Mouse (Mus musculus) midbrain, embryonic 15.5 days (tissue): ENCODE measurements around the gene Hoxb6. TPM values are rescaled to one million over a fixed set of nuclear protein-coding genes. Genes with fewer than 3 reads are reported as not detected.

Experiments
- ATAC-seq: fragments of 200-750 bp; cut with Nextera tagmentation; replicated peaks from 2 replicates; pipeline ENCODE4 v1.8.0; 2017; ENCODE audit warnings: moderate TSS enrichment
- H3K27ac ChIP-seq: fragments of 300-500 bp; sonication (generic); 2 replicates; pipeline ENCODE4 v1.5.1; 2015; ENCODE audit warnings: mild to moderate bottlenecking, inconsistent platforms
- H3K27me3 ChIP-seq: fragments of 300-500 bp; sonication (generic); replicated peaks from 2 replicates; pipeline ENCODE4 v1.6.1; 2015; ENCODE audit warnings: inconsistent platforms
- H3K36me3 ChIP-seq: fragments of 300-500 bp; sonication (generic); replicated peaks from 2 replicates; pipeline ENCODE4 v1.6.1; 2015; ENCODE audit warnings: inconsistent platforms
- H3K4me1 ChIP-seq: fragments of 300-500 bp; sonication (generic); 2 replicates; pipeline ENCODE4 v1.6.1; 2015; ENCODE audit warnings: inconsistent platforms
- H3K4me2 ChIP-seq: fragments of 300-500 bp; sonication (generic); 2 replicates; pipeline ENCODE4 v1.6.1; 2015; ENCODE audit warnings: inconsistent platforms, mild to moderate bottlenecking, moderate library complexity
- H3K4me3 ChIP-seq: fragments of 300-500 bp; sonication (generic); 2 replicates; pipeline ENCODE4 v1.5.1; 2015; ENCODE audit warnings: mild to moderate bottlenecking, inconsistent platforms
- H3K9ac ChIP-seq: fragments of 300-500 bp; sonication (generic); 2 replicates; pipeline ENCODE4 v1.6.1; 2015; ENCODE audit warnings: mild to moderate bottlenecking, inconsistent platforms
- H3K9me3 ChIP-seq: fragments of 300-500 bp; sonication (generic); 2 replicates; pipeline ENCODE4 v1.6.1; 2016; ENCODE audit warnings: inconsistent platforms
- WGBS: fragments of 180-500 bp; shearing (Covaris S2); methylation state at CpG from one replicate; pipeline ENCODE4 v1.1.7; 2015; ENCODE audit warnings: mixed read lengths; 5-methylcytosine and 5-hydroxymethylcytosine counted together
- polyA plus RNA-seq: library from polyadenylated mRNA; unstranded; fragments of >200 nt; fragmentation: Nextera tagmentation; extraction: Ambion mirVana; gene quantifications from 2 replicates; pipeline ENCODE4 v1.2.1, GENCODE M21; 2015

Hoxb6 gene
- polyA plus RNA-seq, 1 experiment from 2014 or later: 0.13 TPM

GRCm38 (mm10) chr11:96319071-96319902 lies 27.0 kb downstream of the Hoxb6 start:
- Histone ChIP-seq H3K27me3 (peaks cover 97% of the 10 kb centered on the region), H3K9me3 (no peaks in the 10 kb centered on the region), H3K36me3 (no peaks in the 10 kb centered on the region), H3K4me3 (0 out of 2 replicates have a peak overlapping the region, but pooled peaks have one; percentile 2), H3K27ac (no peak overlapping the region), H3K9ac (no peak overlapping the region), H3K4me2 (peak overlapping the region; percentile 30; the same call in 1 of the 2 replicates), H3K4me1 (0 out of 2 replicates have a peak, but pooled peaks cover 3% of the 10 kb centered on the region)
- WGBS: 0% methylated on average over 34 of the region's 34 CpGs
- no peak for ATAC-seq

- Histone ChIP-seq H3K4me2 (no peak overlapping the region), H3K27ac (no peak overlapping the region), H3K9ac (no peak overlapping the region), H3K36me3 (no peaks in the 10 kb centered on the region), H3K9me3 (no peaks in the 10 kb centered on the region), H3K27me3 (peaks cover 97% of the 10 kb centered on the region), H3K4me1 (0 out of 2 replicates have a peak, but pooled peaks cover 3% of the 10 kb centered on the region), H3K4me3 (no peak overlapping the region)
- WGBS: 2% methylated on average over 29 of the region's 29 CpGs
- no peak for ATAC-seq
These were observed 27.6 kb downstream of the Hoxb6 start for GRCm38 (mm10) chr11:96319910-96320309.

- Histone ChIP-seq H3K9me3 (no peaks in the 10 kb centered on the region), H3K36me3 (no peaks in the 10 kb centered on the region), H3K4me1 (0 out of 2 replicates have a peak, but pooled peaks cover 3% of the 10 kb centered on the region), H3K27ac (no peak overlapping the region), H3K4me2 (no peak overlapping the region), H3K4me3 (no peak overlapping the region), H3K9ac (no peak overlapping the region), H3K27me3 (peaks cover 97% of the 10 kb centered on the region)
- ATAC-seq: no peak
- 1% methylated on average over 17 of the region's 17 CpGs for WGBS
These were observed 28.4 kb downstream of the Hoxb6 start for GRCm38 (mm10) chr11:96320688-96321087.

- peaks cover 94% of the 10 kb centered on the region for H3K27me3 ChIP-seq
- H3K9me3 ChIP-seq: no peaks in the 10 kb centered on the region
- ATAC-seq: no peak
- H3K4me1 ChIP-seq: 0 out of 2 replicates have a peak, but pooled peaks cover 3% of the 10 kb centered on the region
- no peak overlapping the region for H3K27ac ChIP-seq
- no peak overlapping the region for H3K4me2 ChIP-seq
- no peaks in the 10 kb centered on the region for H3K36me3 ChIP-seq
- H3K4me3 ChIP-seq: no peak overlapping the region
- no peak overlapping the region for H3K9ac ChIP-seq
- WGBS: 6% methylated on average over 5 of the region's 5 CpGs
These were observed 29.6 kb downstream of the Hoxb6 start for GRCm38 (mm10) chr11:96321846-96322245.

- 3% methylated on average over 6 of the region's 6 CpGs for WGBS
- H3K27me3 ChIP-seq: peaks cover 95% of the 10 kb centered on the region
- 0 out of 2 replicates have a peak, but pooled peaks cover 3% of the 10 kb centered on the region for H3K4me1 ChIP-seq
- no peak overlapping the region for H3K4me2 ChIP-seq
- no peaks in the 10 kb centered on the region for H3K36me3 ChIP-seq
- no peak for ATAC-seq
- H3K27ac ChIP-seq: no peak overlapping the region
- no peak overlapping the region for H3K4me3 ChIP-seq
- no peaks in the 10 kb centered on the region for H3K9me3 ChIP-seq
- no peak overlapping the region for H3K9ac ChIP-seq
These were observed 30.5 kb downstream of the Hoxb6 start for GRCm38 (mm10) chr11:96322738-96323137.

- Histone ChIP-seq H3K4me2 (no peak within 1 kb of the TSS), H3K9ac (no peak within 1 kb of the TSS), H3K27ac (no peak within 1 kb of the TSS), H3K4me1 (0 out of 2 replicates have a peak, but pooled peaks cover 3% of the 10 kb centered on the region), H3K27me3 (peaks cover 95% of the 10 kb centered on the region), H3K9me3 (no peaks in the 10 kb centered on the region), H3K4me3 (no peak within 1 kb of the TSS), H3K36me3 (no peaks in the 10 kb centered on the region)
- no peak for ATAC-seq
- WGBS: 3% methylated on average over 10 of the region's 10 CpGs
These were observed 30.9 kb downstream of the Hoxb6 start, which contains the start of gene Hoxb3 for GRCm38 (mm10) chr11:96323154-96323553. Hoxb3 (plus strand) TSS chr11:96323326.

GRCm38 (mm10) chr11:96324125-96324524 lies 31.8 kb downstream of the Hoxb6 start:
- Histone ChIP-seq H3K4me2 (no peak overlapping the region), H3K36me3 (no peaks in the 10 kb centered on the region), H3K4me1 (no peaks in the 10 kb centered on the region), H3K27ac (no peak overlapping the region), H3K9me3 (no peaks in the 10 kb centered on the region), H3K4me3 (no peak overlapping the region), H3K9ac (no peak overlapping the region), H3K27me3 (peaks cover 95% of the 10 kb centered on the region)
- ATAC-seq: no peak
- WGBS: 0% methylated on average over 5 of the region's 5 CpGs

GRCm38 (mm10) chr11:96324965-96325364 lies 32.7 kb downstream of the Hoxb6 start:
- no peak for ATAC-seq
- WGBS: 3% methylated on average over 8 of the region's 8 CpGs
- no peaks in the 10 kb centered on the region for H3K9me3 ChIP-seq
- peaks cover 94% of the 10 kb centered on the region for H3K27me3 ChIP-seq
- H3K9ac ChIP-seq: no peak overlapping the region
- H3K36me3 ChIP-seq: no peaks in the 10 kb centered on the region
- H3K4me2 ChIP-seq: no peak overlapping the region
- no peak overlapping the region for H3K4me3 ChIP-seq
- no peak overlapping the region for H3K27ac ChIP-seq
- H3K4me1 ChIP-seq: no peaks in the 10 kb centered on the region

- Histone ChIP-seq H3K9ac (no peak overlapping the region), H3K27me3 (peaks cover 95% of the 10 kb centered on the region), H3K4me1 (no peaks in the 10 kb centered on the region), H3K9me3 (no peaks in the 10 kb centered on the region), H3K4me3 (no peak overlapping the region), H3K36me3 (no peaks in the 10 kb centered on the region), H3K4me2 (no peak overlapping the region), H3K27ac (no peak overlapping the region)
- no peak for ATAC-seq
- 1% methylated on average over 22 of the region's 22 CpGs for WGBS
These were observed 33.5 kb downstream of the Hoxb6 start for GRCm38 (mm10) chr11:96325747-96326212.

GRCm38 (mm10) chr11:96326705-96327104 lies 34.4 kb downstream of the Hoxb6 start:
- H3K9ac ChIP-seq: no peak overlapping the region
- 2% methylated on average over 12 of the region's 12 CpGs for WGBS
- H3K27me3 ChIP-seq: peaks cover 95% of the 10 kb centered on the region
- no peaks in the 10 kb centered on the region for H3K36me3 ChIP-seq
- H3K4me2 ChIP-seq: no peak overlapping the region
- H3K4me3 ChIP-seq: no peak overlapping the region
- ATAC-seq: no peak
- no peaks in the 10 kb centered on the region for H3K4me1 ChIP-seq
- no peaks in the 10 kb centered on the region for H3K9me3 ChIP-seq
- H3K27ac ChIP-seq: no peak overlapping the region

- H3K4me3 ChIP-seq: no peak overlapping the region
- ATAC-seq: no peak
- whole genome bisulfite sequencing: 3% methylated on average over 7 of the region's 7 CpGs
- no peak overlapping the region for H3K4me2 ChIP-seq
- H3K27ac ChIP-seq: no peak overlapping the region
- no peaks in the 10 kb centered on the region for H3K36me3 ChIP-seq
- no peak overlapping the region for H3K9ac ChIP-seq
- H3K4me1 ChIP-seq: no peaks in the 10 kb centered on the region
- no peaks in the 10 kb centered on the region for H3K9me3 ChIP-seq
- H3K27me3 ChIP-seq: peaks cover 95% of the 10 kb centered on the region
These were observed 34.8 kb downstream of the Hoxb6 start for GRCm38 (mm10) chr11:96327122-96327521.

- Histone ChIP-seq H3K4me2 (no peak overlapping the region), H3K4me1 (no peaks in the 10 kb centered on the region; the same call in 1 of the 2 replicates), H3K9me3 (no peaks in the 10 kb centered on the region), H3K27me3 (peaks cover 95% of the 10 kb centered on the region), H3K4me3 (no peak overlapping the region), H3K36me3 (no peaks in the 10 kb centered on the region), H3K9ac (no peak overlapping the region), H3K27ac (no peak overlapping the region)
- 0% methylated on average over 5 of the region's 5 CpGs for WGBS
- no peak for ATAC-seq
These were observed 35.5 kb downstream of the Hoxb6 start for GRCm38 (mm10) chr11:96327750-96328149.
